Mouse (Mus musculus) CH12.LX (cell line): ENCODE measurements around the gene Pde4dip. TPM values are rescaled to one million over a fixed set of nuclear protein-coding genes. Genes with fewer than 3 reads are reported as not detected.

Source experiments
- DNase-seq: peaks from one replicate; pipeline ENCODE4 v3.0.0-alpha.2; 2013; ENCODE audit errors: extremely low read depth
- H3K27ac ChIP-seq: 2 replicates; pipeline ENCODE4 v1.5.1; 2012; ENCODE audit warnings: low read depth, mild to moderate bottlenecking, control low read depth, moderate library complexity; ENCODE audit not compliant: insufficient read depth
- H3K27me3 ChIP-seq: replicated peaks from 2 replicates; pipeline ENCODE3; 2012; ENCODE audit warnings: inconsistent platforms
- H3K36me3 ChIP-seq, 2 experiments: replicated peaks in 1 of 2; 2 replicates each; pipeline versions ENCODE3 to v1.6.1; 2012; ENCODE audit warnings: inconsistent platforms in 1 of 2, low read length in 1 of 2, mild to moderate bottlenecking in 1 of 2, mixed read lengths in 1 of 2, moderate library complexity in 1 of 2; ENCODE audit not compliant: control insufficient read depth in 1 of 2, insufficient read depth in 1 of 2
- H3K4me1 ChIP-seq, 2 experiments: 2 replicates each; pipeline ENCODE4 v1.6.1; 2012; ENCODE audit warnings: inconsistent platforms in 1 of 2, moderate library complexity in 1 of 2; ENCODE audit not compliant: insufficient read depth in 2 of 2, control insufficient read depth in 1 of 2
- H3K4me2 ChIP-seq: 2 replicates; pipeline ENCODE4 v1.6.1; 2012; ENCODE audit warnings: low read depth, mild to moderate bottlenecking, control low read depth; ENCODE audit not compliant: poor library complexity, insufficient read depth, severe bottlenecking
- H3K4me3 ChIP-seq, 3 experiments: fragments of 150-350 bp in 1 of 3; sonication (generic) in 1 of 3; replicated peaks in 1 of 3; 2 replicates each; pipeline versions ENCODE3 to v1.5.1; 2011 to 2012; ENCODE audit warnings: low read depth in 2 of 3, low read length in 2 of 3, mild to moderate bottlenecking in 2 of 3, moderate library complexity in 2 of 3, control low read depth in 1 of 3, improper control_type of control experiment in 1 of 3, inconsistent platforms in 1 of 3, mixed read lengths in 1 of 3; ENCODE audit not compliant: poor library complexity in 1 of 3
- H3K79me2 ChIP-seq: replicated peaks from 2 replicates; pipeline ENCODE4 v1.6.1; 2012; ENCODE audit warnings: mild to moderate bottlenecking, moderate library complexity; ENCODE audit not compliant: control insufficient read depth, poor library complexity, insufficient read depth, severe bottlenecking; ENCODE audit errors: extremely low read depth
- H3K9ac ChIP-seq: 2 replicates; pipeline ENCODE4 v1.6.1; 2012; ENCODE audit warnings: low read depth, mild to moderate bottlenecking, control low read depth, moderate library complexity; ENCODE audit not compliant: insufficient read depth
- H3K9me3 ChIP-seq: replicated peaks from 2 replicates; pipeline ENCODE3; 2012; ENCODE audit warnings: low read length, inconsistent platforms, mixed read lengths
- E2F4 ChIP-seq: IDR thresholded peaks from 2 replicates; pipeline ENCODE4 v1.6.1; 2011; ENCODE audit warnings: low read depth, low read length, improper control_type of control experiment; ENCODE audit not compliant: insufficient replicate concordance
- GABPA ChIP-seq: IDR thresholded peaks from 2 replicates; pipeline ENCODE4 v1.6.1; 2012; ENCODE audit warnings: low read depth, low read length, improper control_type of control experiment, inconsistent platforms; ENCODE audit not compliant: insufficient replicate concordance
- JUN ChIP-seq: IDR thresholded peaks from 2 replicates; pipeline ENCODE4 v1.6.1; 2011; ENCODE audit warnings: low read depth, mild to moderate bottlenecking, low read length, improper control_type of control experiment, moderate library complexity; ENCODE audit not compliant: insufficient read depth
- JUND ChIP-seq: conservative IDR thresholded peaks from 2 replicates; pipeline ENCODE4 v1.6.1; 2011; ENCODE audit warnings: low read depth, low read length, improper control_type of control experiment
- MAX ChIP-seq: IDR thresholded peaks from 2 replicates; pipeline ENCODE4 v1.6.1; 2011; ENCODE audit warnings: low read length, improper control_type of control experiment
- MAZ ChIP-seq: IDR thresholded peaks from 2 replicates; pipeline ENCODE4 v1.6.1; 2012; ENCODE audit warnings: low read depth, mild to moderate bottlenecking, inconsistent platforms, low read length, improper control_type of control experiment, moderate library complexity
- MEF2A ChIP-seq: IDR thresholded peaks from 2 replicates; pipeline ENCODE4 v1.6.1; 2014; ENCODE audit warnings: low read depth, mild to moderate bottlenecking, inconsistent platforms, low read length, improper control_type of control experiment, borderline replicate concordance
- MXI1 ChIP-seq: IDR thresholded peaks from 2 replicates; pipeline ENCODE4 v1.6.1; 2011; ENCODE audit warnings: mild to moderate bottlenecking, low read depth, low read length, improper control_type of control experiment
- NRF1 ChIP-seq: IDR thresholded peaks from 2 replicates; pipeline ENCODE4 v1.6.1; 2014; ENCODE audit warnings: low read depth, mild to moderate bottlenecking, inconsistent platforms, low read length, improper control_type of control experiment, moderate library complexity
- RCOR1 ChIP-seq: conservative IDR thresholded peaks from 2 replicates; pipeline ENCODE4 v1.6.1; 2012; ENCODE audit warnings: low read depth, mild to moderate bottlenecking, inconsistent platforms, low read length, improper control_type of control experiment
- SMC3 ChIP-seq: IDR thresholded peaks from 2 replicates; pipeline ENCODE4 v1.6.1; 2011; ENCODE audit warnings: low read depth, low read length, improper control_type of control experiment
- TCF12 ChIP-seq: IDR thresholded peaks from 2 replicates; pipeline ENCODE4 v1.6.1; 2014; ENCODE audit warnings: low read depth, mild to moderate bottlenecking, inconsistent platforms, low read length, improper control_type of control experiment
- ZC3H11A ChIP-seq: IDR thresholded peaks from 2 replicates; pipeline ENCODE4 v1.6.1; 2012; ENCODE audit warnings: low read depth, mild to moderate bottlenecking, inconsistent platforms, low read length, improper control_type of control experiment
- ZMIZ1 ChIP-seq: IDR thresholded peaks from 2 replicates; pipeline ENCODE4 v1.6.1; 2012; ENCODE audit warnings: low read depth, mild to moderate bottlenecking, inconsistent platforms, low read length, improper control_type of control experiment
- ZNF384 ChIP-seq: IDR thresholded peaks from 2 replicates; pipeline ENCODE4 v1.6.1; 2012; ENCODE audit warnings: low read depth, low read length, improper control_type of control experiment, inconsistent platforms
- dilution Hi-C: fragments of 300-500 bp; cut with MboI; formaldehyde crosslinking; loops from 2 replicates; pipeline ENCODE4 v1.14.3; 2020; ENCODE audit warnings: low sequenced_read_pairs; ENCODE audit not compliant: extremely low pct_unique_long_range_greater_than_20kb, extremely low pct_ligation_motif_present
- in situ Hi-C: fragments of 300-500 bp; cut with MboI; formaldehyde crosslinking; loops from 3 replicates; pipeline ENCODE4 v1.14.3; 2019; ENCODE audit warnings: low sequenced_read_pairs, low pct_ligation_motif_present, low pct_unique_long_range_greater_than_20kb, mixed read lengths
- polyA plus RNA-seq: library from polyadenylated mRNA; unstranded; fragments of >175 nt; gene quantifications from 2 replicates; pipeline ENCODE4 v1.2.1, GENCODE M21; 2012; ENCODE audit warnings: low read depth; ENCODE audit not compliant: insufficient read length
- total RNA-seq, 2 experiments: library from RNA; depleted of rRNA; stranded (reverse); fragments of 300-350 nt in 1 of 2; fragments of >200 nt in 1 of 2; gene quantifications; 2 replicates each; pipeline ENCODE4 v1.2.3; 2012 to 2014

The Pde4dip gene
- total and polyA plus RNA-seq, 3 experiments: 12.4 to 21.7 (median 15.2) TPM

- H3K36me3 ChIP-seq: no peaks in the 10 kb centered on the region
- in situ Hi-C loops: no loop called here
- dilution Hi-C loops: no loop called here
- no peaks in the 10 kb centered on the region for H3K79me2 ChIP-seq
- no peak overlapping the region for H3K27ac ChIP-seq
- no peak overlapping the region for H3K4me3 ChIP-seq
- no peaks in the 10 kb centered on the region for H3K9me3 ChIP-seq
- no peak overlapping the region for H3K4me2 ChIP-seq
- peaks cover 4% of the 10 kb centered on the region for H3K27me3 ChIP-seq
- TF ChIP-seq ZC3H11A: no peak
- no peak for TF ChIP-seq MAZ
- no peak for TF ChIP-seq ZNF384
- no peak for TF ChIP-seq MAX
- TF ChIP-seq JUN: no peak
- no peak for TF ChIP-seq JUND
- TF ChIP-seq RCOR1: no peak
- no peak for TF ChIP-seq MXI1
- no peak for TF ChIP-seq MEF2A
- no peak for TF ChIP-seq NRF1
- no peak for TF ChIP-seq ZMIZ1
- no peak overlapping the region for H3K9ac ChIP-seq
- H3K4me1 ChIP-seq: no peaks in the 10 kb centered on the region
- no peak for DNase-seq
Observed at GRCm38 (mm10) chr3:97648518-97648917, 240.0 kb downstream of the Pde4dip start.

- Histone ChIP-seq H3K79me2 (no peaks in the 10 kb centered on the region), H3K9ac (no peak overlapping the region), H3K27ac (no peak overlapping the region), H3K36me3 (no peaks in the 10 kb centered on the region), H3K9me3 (no peaks in the 10 kb centered on the region), H3K4me3 (no peak overlapping the region), H3K27me3 (no peaks in the 10 kb centered on the region), H3K4me1 (no peaks in the 10 kb centered on the region), H3K4me2 (no peak overlapping the region)
- TF ChIP-seq JUND (no peak), E2F4 (no peak), MEF2A (no peak), SMC3 (no peak), GABPA (no peak), TCF12 (no peak), MXI1 (no peak), NRF1 (no peak)
- in situ Hi-C loops (no loop called here), dilution Hi-C loops (no loop called here)
- DNase-seq: no peak
Observed at GRCm38 (mm10) chr3:97642001-97642400, 246.5 kb downstream of the Pde4dip start.
